Mouse (Mus musculus) midbrain, embryonic 16.5 days (tissue): ENCODE data around the gene Gm44596. TPM values are rescaled to one million over a fixed set of nuclear protein-coding genes. Genes with fewer than 3 reads are reported as not detected.

Experiments used
- ATAC-seq: fragments of 200-750 bp; cut with Nextera tagmentation; 2 replicates; pipeline ENCODE4 v1.8.0; 2017; ENCODE audit warnings: moderate TSS enrichment
- H3K27ac ChIP-seq: fragments of 300-500 bp; sonication (generic); 2 replicates; pipeline ENCODE4 v1.5.1; 2014; ENCODE audit warnings: mild to moderate bottlenecking, low read length, mixed read lengths
- H3K27me3 ChIP-seq: fragments of 300-500 bp; sonication (generic); 2 replicates; pipeline ENCODE4 v1.6.1; 2014; ENCODE audit warnings: low read depth, low read length, mixed read lengths; ENCODE audit not compliant: control insufficient read depth, insufficient read depth
- H3K36me3 ChIP-seq: fragments of 300-500 bp; sonication (generic); 2 replicates; pipeline ENCODE4 v1.6.1; 2014; ENCODE audit warnings: mild to moderate bottlenecking, low read length, moderate library complexity, mixed read lengths; ENCODE audit not compliant: control insufficient read depth, insufficient read depth
- H3K4me1 ChIP-seq: fragments of 300-500 bp; sonication (generic); 2 replicates; pipeline ENCODE4 v1.6.1; 2014; ENCODE audit warnings: mild to moderate bottlenecking, low read length, mixed read lengths; ENCODE audit not compliant: control insufficient read depth, insufficient read depth
- H3K4me2 ChIP-seq: fragments of 300-500 bp; sonication (generic); 2 replicates; pipeline ENCODE4 v1.6.1; 2014; ENCODE audit warnings: mild to moderate bottlenecking, low read length, mixed read lengths
- H3K4me3 ChIP-seq: fragments of 300-500 bp; sonication (generic); 2 replicates; pipeline ENCODE4 v1.5.1; 2014; ENCODE audit warnings: low read depth, mild to moderate bottlenecking, low read length, moderate library complexity, mixed read lengths
- H3K9ac ChIP-seq: fragments of 300-500 bp; sonication (generic); 2 replicates; pipeline ENCODE4 v1.6.1; 2014; ENCODE audit warnings: low read depth, low read length, mixed read lengths
- H3K9me3 ChIP-seq: fragments of 300-500 bp; sonication (generic); replicated peaks from 2 replicates; pipeline ENCODE4 v1.6.1; 2014; ENCODE audit warnings: mild to moderate bottlenecking, low read length, mixed read lengths; ENCODE audit not compliant: control insufficient read depth, poor library complexity, severe bottlenecking
- WGBS: fragments of 180-500 bp; shearing (Covaris S2); extraction: QIAGEN DNeasy Blood & Tissue Kit; methylation state at CpG from one replicate; pipeline ENCODE4 v1.1.7; 2014; 5-methylcytosine and 5-hydroxymethylcytosine counted together
- polyA plus RNA-seq: library from polyadenylated mRNA; unstranded; fragments of >200 nt; fragmentation: Nextera tagmentation; extraction: Ambion mirVana; gene quantifications from 2 replicates; pipeline ENCODE4 v1.2.1, GENCODE M21; 2015

The Gm44596 gene
- polyA plus RNA-seq, 1 experiment from 2014 or later: not detected

- WGBS: 86% methylated on average over 7 of the region's 7 CpGs
- no peak for ATAC-seq
- no peak overlapping the region for H3K4me2 ChIP-seq
- H3K4me3 ChIP-seq: no peak overlapping the region
- H3K9me3 ChIP-seq: no peaks in the 10 kb centered on the region
- H3K9ac ChIP-seq: no peak overlapping the region
- H3K36me3 ChIP-seq: no peaks in the 10 kb centered on the region
- H3K27ac ChIP-seq: no peak overlapping the region
- peaks cover 17% of the 10 kb centered on the region for H3K4me1 ChIP-seq
- H3K27me3 ChIP-seq: no peaks in the 10 kb centered on the region
Measured at GRCm38 (mm10) chr6:128397574-128398261, 22.4 kb downstream of the Gm44596 start.

GRCm38 (mm10) chr6:128398996-128399395 lies 23.7 kb downstream of the Gm44596 start, which contains the start of gene Nrip2:
Gene Nrip2 (plus strand): TSS chr6:128399296.
- WGBS: 77% methylated on average over 3 of the region's 3 CpGs
- H3K9ac ChIP-seq: peak within 1 kb of the TSS; percentile 60
- H3K36me3 ChIP-seq: no peaks in the 10 kb centered on the region
- H3K4me2 ChIP-seq: peak within 1 kb of the TSS; percentile 54
- no peaks in the 10 kb centered on the region for H3K27me3 ChIP-seq
- peak within 1 kb of the TSS; percentile 56 for H3K27ac ChIP-seq
- H3K9me3 ChIP-seq: no peaks in the 10 kb centered on the region
- no peak for ATAC-seq
- H3K4me3 ChIP-seq: peak within 1 kb of the TSS; percentile 28
- H3K4me1 ChIP-seq: peaks cover 17% of the 10 kb centered on the region

- Histone ChIP-seq H3K4me1 (peaks cover 17% of the 10 kb centered on the region), H3K27ac (peak overlapping the region; percentile 56), H3K9ac (peak overlapping the region; percentile 60), H3K36me3 (no peaks in the 10 kb centered on the region), H3K4me3 (peak overlapping the region; percentile 28), H3K27me3 (no peaks in the 10 kb centered on the region), H3K4me2 (peak overlapping the region; percentile 54), H3K9me3 (no peaks in the 10 kb centered on the region)
- peak; percentile 91 for ATAC-seq
- WGBS: 32% methylated on average over 21 of the region's 21 CpGs
Measured at GRCm38 (mm10) chr6:128399421-128400185, 24.3 kb downstream of the Gm44596 start.

DNA sequence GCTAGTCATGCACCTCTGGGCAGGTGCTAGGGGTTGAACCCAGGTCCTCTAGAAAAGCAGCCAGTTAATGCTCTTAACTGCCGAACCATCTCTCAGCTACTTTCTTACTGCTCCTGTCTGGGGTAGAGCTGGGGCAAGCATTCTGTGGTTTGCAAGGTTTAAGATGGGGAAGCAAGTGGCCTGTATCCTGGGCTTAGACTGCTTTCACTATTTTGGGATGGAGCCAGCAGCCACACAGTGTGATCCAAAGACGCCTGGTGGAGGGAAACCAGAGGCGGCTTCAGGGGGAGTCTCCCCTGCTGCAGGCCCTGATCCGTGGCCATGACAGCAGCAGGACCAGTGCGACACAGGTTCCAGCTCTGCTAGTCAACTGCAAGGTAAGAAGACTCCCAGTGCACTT lies 29.4 kb downstream of the Gm44596 start:
- Histone ChIP-seq H3K4me3 (no peak overlapping the region), H3K4me2 (no peak overlapping the region), H3K27me3 (no peaks in the 10 kb centered on the region), H3K36me3 (peaks cover 13% of the 10 kb centered on the region), H3K9ac (no peak overlapping the region), H3K4me1 (peaks cover 13% of the 10 kb centered on the region), H3K27ac (no peak overlapping the region), H3K9me3 (no peaks in the 10 kb centered on the region)
- no peak for ATAC-seq
- 62% methylated on average over 5 of the region's 5 CpGs for WGBS

DNA sequence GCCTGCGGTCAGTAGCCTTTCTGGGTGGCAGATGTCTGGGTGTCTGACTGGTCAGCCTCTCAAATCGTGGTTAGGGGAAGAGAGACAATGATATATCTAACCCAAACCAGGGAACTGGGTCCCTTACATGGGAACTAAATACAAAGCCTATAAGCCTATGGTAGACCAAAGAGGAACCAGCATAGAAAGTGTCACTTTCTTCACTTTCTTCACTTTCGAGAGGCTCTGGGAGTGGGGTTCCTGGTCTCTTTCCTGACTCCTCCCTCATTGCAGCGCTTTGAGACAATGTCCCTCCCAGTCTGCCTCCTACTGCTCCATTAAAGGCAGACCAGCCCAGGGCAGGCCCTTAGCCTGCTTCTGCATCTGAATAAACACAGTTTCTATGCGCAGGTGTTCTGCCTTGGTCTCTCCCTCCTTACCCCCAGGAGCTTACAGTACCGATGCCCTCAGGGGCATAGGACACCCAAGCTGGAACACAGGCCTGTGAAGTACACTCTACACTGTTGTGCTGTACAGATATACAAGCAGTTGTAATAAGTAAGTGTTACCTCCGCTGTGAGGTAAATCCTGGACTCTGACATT lies 33.3 kb downstream of the Gm44596 start:
- ATAC-seq: no peak
- H3K4me1 ChIP-seq: no peaks in the 10 kb centered on the region
- H3K36me3 ChIP-seq: peaks cover 30% of the 10 kb centered on the region

GRCm38 (mm10) chr6:128410305-128410704 lies 35.0 kb downstream of the Gm44596 start:
- H3K9ac ChIP-seq: no peak overlapping the region
- H3K9me3 ChIP-seq: no peaks in the 10 kb centered on the region
- H3K36me3 ChIP-seq: peaks cover 30% of the 10 kb centered on the region
- 93% methylated on average over 13 of the region's 13 CpGs for WGBS
- no peak overlapping the region for H3K4me3 ChIP-seq
- H3K27ac ChIP-seq: no peak overlapping the region
- no peaks in the 10 kb centered on the region for H3K27me3 ChIP-seq
- no peak overlapping the region for H3K4me2 ChIP-seq
- H3K4me1 ChIP-seq: no peaks in the 10 kb centered on the region
- ATAC-seq: peak; percentile 36; the same call in 1 of the 2 replicates

More for the DNA sequence above, 33.3 kb downstream of the Gm44596 start:
- no peak overlapping the region for H3K4me3 ChIP-seq
- H3K27me3 ChIP-seq: no peaks in the 10 kb centered on the region
- 90% methylated on average over 7 of the region's 7 CpGs for WGBS
- no peak overlapping the region for H3K27ac ChIP-seq
- H3K9ac ChIP-seq: no peak overlapping the region
- H3K9me3 ChIP-seq: no peaks in the 10 kb centered on the region
- no peak overlapping the region for H3K4me2 ChIP-seq

DNA sequence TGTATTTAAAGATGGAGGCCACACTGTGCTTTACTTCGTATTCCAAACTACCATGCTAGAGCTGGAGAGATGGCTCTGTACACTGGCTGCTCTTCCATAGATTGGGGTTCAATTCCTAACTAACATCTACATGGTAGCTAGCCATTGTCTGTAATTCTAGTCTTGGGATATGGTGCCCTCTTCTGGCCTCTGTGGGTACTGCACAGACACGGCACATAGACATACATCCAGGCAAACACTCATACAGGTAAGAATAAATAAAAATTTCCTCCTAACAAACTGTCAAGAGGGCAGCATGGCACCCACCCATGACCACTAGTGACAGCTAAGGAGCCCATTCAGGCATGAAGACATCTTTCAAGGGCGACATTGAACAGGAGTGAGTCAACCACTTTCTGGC lies 35.8 kb downstream of the Gm44596 start:
- no peak overlapping the region for H3K4me3 ChIP-seq
- no peaks in the 10 kb centered on the region for H3K9me3 ChIP-seq
- peak; percentile 54 for ATAC-seq
- H3K27me3 ChIP-seq: no peaks in the 10 kb centered on the region
- no peaks in the 10 kb centered on the region for H3K4me1 ChIP-seq
- H3K4me2 ChIP-seq: no peak overlapping the region
- WGBS: 13% methylated on average over 3 of the region's 3 CpGs
- peaks cover 30% of the 10 kb centered on the region for H3K36me3 ChIP-seq
- H3K9ac ChIP-seq: no peak overlapping the region
- H3K27ac ChIP-seq: no peak overlapping the region

- Histone ChIP-seq H3K4me3 (no peak overlapping the region), H3K9me3 (no peaks in the 10 kb centered on the region), H3K4me2 (no peak overlapping the region), H3K36me3 (peaks cover 12% of the 10 kb centered on the region; the same call in 1 of the 2 replicates), H3K27me3 (no peaks in the 10 kb centered on the region), H3K27ac (no peak overlapping the region), H3K9ac (no peak overlapping the region), H3K4me1 (no peaks in the 10 kb centered on the region)
- no peak for ATAC-seq
- 92% methylated on average over 5 of the region's 5 CpGs for WGBS
Measured at GRCm38 (mm10) chr6:128416169-128416568, 40.9 kb downstream of the Gm44596 start.

GRCm38 (mm10) chr6:128418076-128418475 lies 42.8 kb downstream of the Gm44596 start:
- Histone ChIP-seq H3K4me3 (no peak overlapping the region), H3K4me2 (no peak overlapping the region), H3K27me3 (no peaks in the 10 kb centered on the region), H3K4me1 (0 out of 2 replicates have a peak, but pooled peaks cover 3% of the 10 kb centered on the region), H3K9me3 (no peaks in the 10 kb centered on the region), H3K27ac (no peak overlapping the region), H3K9ac (no peak overlapping the region), H3K36me3 (peaks cover 3% of the 10 kb centered on the region; the same call in 1 of the 2 replicates)
- ATAC-seq: no peak
- 100% methylated on average over 1 of the region's 1 CpGs for WGBS
